Mouse (Mus musculus) hindlimb bud, embryonic 11.5 days (tissue): Measurements from ENCODE around the gene Dlx3.

ENCODE experiments used
- DNase-seq: peaks from one replicate; pipeline ENCODE4 v3.0.0-alpha.2; 2012; ENCODE audit warnings: low read depth, low spot score; ENCODE audit errors: extremely low spot score

Dlx3 gene

GRCm38 (mm10) chr11:95119990-95120632, at the start of gene Dlx3:
Gene Dlx3, plus strand, starts transcription at chr11:95120119.
- DNase-seq = no peak

GRCm38 (mm10) chr11:95070140-95071107, 49.5 kb upstream of the Dlx3 start:
- DNase-seq = no peak

- DNase-seq = no peak
Observed at GRCm38 (mm10) chr11:95071266-95071665, 48.7 kb upstream of the Dlx3 start.

GRCm38 (mm10) chr11:95072136-95072535, 47.8 kb upstream of the Dlx3 start:
- DNase-seq = no peak

- DNase-seq = no peak
Observed at GRCm38 (mm10) chr11:95072804-95073203, 47.1 kb upstream of the Dlx3 start.

- DNase-seq = no peak
Observed at GRCm38 (mm10) chr11:95073835-95074234, 46.1 kb upstream of the Dlx3 start.

- DNase-seq = no peak
Observed at GRCm38 (mm10) chr11:95074694-95075093, 45.2 kb upstream of the Dlx3 start.

- DNase-seq = no peak
Observed at GRCm38 (mm10) chr11:95075197-95076040, 44.5 kb upstream of the Dlx3 start.

- no peak for DNase-seq
Observed at GRCm38 (mm10) chr11:95076041-95076535, 43.8 kb upstream of the Dlx3 start.

- DNase-seq = no peak
Observed at GRCm38 (mm10) chr11:95076536-95077111, 43.3 kb upstream of the Dlx3 start, which contains the start of gene Itga3. Gene Itga3, minus strand, starts transcription at chr11:95076801.

GRCm38 (mm10) chr11:95077956-95078355, 42.0 kb upstream of the Dlx3 start:
- no peak for DNase-seq

GRCm38 (mm10) chr11:95079256-95079875, 40.6 kb upstream of the Dlx3 start:
- no peak for DNase-seq

GRCm38 (mm10) chr11:95080783-95081182, 39.1 kb upstream of the Dlx3 start:
- no peak for DNase-seq

- DNase-seq = no peak
Observed at GRCm38 (mm10) chr11:95082896-95083295, 37.0 kb upstream of the Dlx3 start.

- DNase-seq = no peak
Observed at GRCm38 (mm10) chr11:95084175-95084574, 35.7 kb upstream of the Dlx3 start.

GRCm38 (mm10) chr11:95084811-95085382, 35.0 kb upstream of the Dlx3 start:
- no peak for DNase-seq

- no peak for DNase-seq
Observed at GRCm38 (mm10) chr11:95085710-95086109, 34.2 kb upstream of the Dlx3 start.

- no peak for DNase-seq
Observed at GRCm38 (mm10) chr11:95086229-95086628, 33.7 kb upstream of the Dlx3 start.

GRCm38 (mm10) chr11:95087301-95088228, 32.4 kb upstream of the Dlx3 start:
- DNase-seq = no peak
